Mouse (Mus musculus): ENCODE measurements around the gene Cped1. TPM values are rescaled to one million over a fixed set of nuclear protein-coding genes. Genes with fewer than 3 reads are reported as not detected.

The Cped1 gene
- total and polyA plus RNA-seq, 3 experiments = not detected

DNA sequence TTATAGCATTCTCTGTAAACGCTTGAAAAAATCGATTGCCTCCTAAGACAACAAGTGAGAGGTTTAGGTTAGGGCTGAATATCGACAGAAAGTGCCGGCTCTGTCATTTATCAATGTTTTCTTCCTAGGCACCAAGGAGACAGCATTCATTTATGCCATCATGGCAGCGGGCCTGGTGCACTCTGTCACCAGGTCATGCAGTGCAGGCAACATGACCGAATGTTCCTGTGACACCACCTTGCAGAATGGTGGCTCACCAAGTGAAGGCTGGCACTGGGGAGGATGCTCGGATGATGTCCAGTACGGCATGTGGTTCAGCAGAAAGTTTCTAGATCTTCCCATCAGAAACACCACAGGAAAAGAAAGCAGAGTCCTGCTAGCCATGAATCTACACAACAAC lies 305.1 kb downstream of the Cped1 start:
- Histone ChIP-seq H3K36me3 (ENCODE audit: control insufficient read depth in 1 of 2, insufficient read depth in 2 of 2, low read length in 2 of 2) (no peaks in the 10 kb centered on the region), H3K27me3 (ENCODE audit: control insufficient read depth in 1 of 2, insufficient read depth in 2 of 2, low read length in 2 of 2) (peaks cover 2% of the 10 kb centered on the region in 2 experiments; a peak in 2 of 4 replicates), H3K9ac (ENCODE audit: control insufficient read depth, low read depth, low read length, poor library complexity, severe bottlenecking) (no peak overlapping the region), H3K9me3 (replicated peaks; ENCODE audit: insufficient read depth, low read length) (no peaks in the 10 kb centered on the region), H3K4me3 (ENCODE audit: control insufficient read depth in 1 of 2, insufficient read depth in 1 of 2, low read depth in 2 of 2, low read length in 2 of 2) (no peak overlapping the region), H3K79me2 (ENCODE audit: control insufficient read depth, insufficient read depth, low read length, poor library complexity) (no peaks in the 10 kb centered on the region), H3K27ac (ENCODE audit: control insufficient read depth, low read depth, low read length) (no peak overlapping the region), H3K4me1 (ENCODE audit: control insufficient read depth in 1 of 2, insufficient read depth in 2 of 2, low read length in 2 of 2) (no peaks in the 10 kb centered on the region)
- no peak for DNase-seq (ENCODE audit: low read depth, low spot score)
- TF ChIP-seq KAT2A (conservative IDR thresholded peaks at IDR 0.05; ENCODE audit: low read depth, low read length) (no peak), ZNF384 (IDR thresholded peaks at IDR 0.05; ENCODE audit: low read depth, low read length) (no peak), USF1 (IDR thresholded peaks at IDR 0.05; ENCODE audit: low read depth, low read length) (no peak), UBTF (IDR thresholded peaks at IDR 0.05; ENCODE audit: borderline replicate concordance, insufficient read depth, low read depth, low read length) (no peak), MAX (IDR thresholded peaks at IDR 0.05; ENCODE audit: low read length) (no peak), CTCF (IDR thresholded peaks at IDR 0.05 in 2 of 3, conservative IDR thresholded peaks at IDR 0.05 in 1 of 3; ENCODE audit: control insufficient read depth in 1 of 3, insufficient read depth in 1 of 3, low read depth in 2 of 3, low read length in 3 of 3, poor library complexity in 1 of 3, severe bottlenecking in 1 of 3) (no peak), MYC (IDR thresholded peaks at IDR 0.05; ENCODE audit: low read depth, low read length) (no peak), TCF12 (IDR thresholded peaks at IDR 0.05; ENCODE audit: low read depth, low read length) (no peak), MEF2A (IDR thresholded peaks at IDR 0.05; ENCODE audit: extremely low read depth, insufficient replicate concordance, low read depth, low read length, poor library complexity, severe bottlenecking) (no peak), MXI1 (IDR thresholded peaks at IDR 0.05; ENCODE audit: low read depth, low read length) (no peak), GATA1 (IDR thresholded peaks at IDR 0.05; ENCODE audit: low read depth, low read length) (no peak), NRF1 (IDR thresholded peaks at IDR 0.05; ENCODE audit: insufficient read depth, low read depth, low read length, poor library complexity, severe bottlenecking) (no peak), SIN3A (IDR thresholded peaks at IDR 0.05; ENCODE audit: low read length) (no peak), ETS1 (IDR thresholded peaks at IDR 0.05; ENCODE audit: low read depth, low read length) (no peak), TBP (IDR thresholded peaks at IDR 0.05; ENCODE audit: low read depth, low read length) (no peak), MYB (IDR thresholded peaks at IDR 0.05; ENCODE audit: low read depth, low read length) (no peak)

DNA sequence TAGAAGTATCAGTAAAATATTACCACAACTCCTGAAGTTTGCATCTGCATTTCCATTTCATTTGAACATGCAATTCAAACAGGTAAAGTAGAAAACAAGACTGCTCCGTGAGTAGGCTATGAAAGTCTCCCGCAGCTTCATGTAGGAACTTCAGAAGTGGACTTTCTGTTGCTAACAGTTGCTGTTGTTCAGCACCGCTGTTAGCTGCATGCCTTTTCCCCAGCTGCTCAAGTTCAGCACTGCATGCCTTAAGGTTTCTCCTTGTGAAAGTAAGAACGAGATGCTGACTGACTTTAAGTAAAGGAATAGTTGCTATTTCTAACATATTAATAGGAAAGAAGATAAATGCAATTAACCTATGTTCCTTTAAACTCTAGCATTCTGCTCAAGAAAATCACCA lies 306.3 kb downstream of the Cped1 start:
- Histone ChIP-seq H3K27ac (ENCODE audit: control insufficient read depth, low read depth, low read length) (no peak overlapping the region), H3K9me3 (replicated peaks; ENCODE audit: insufficient read depth, low read length) (no peaks in the 10 kb centered on the region), H3K9ac (ENCODE audit: control insufficient read depth, low read depth, low read length, poor library complexity, severe bottlenecking) (no peak overlapping the region), H3K4me1 (ENCODE audit: control insufficient read depth in 1 of 2, insufficient read depth in 2 of 2, low read length in 2 of 2) (no peaks in the 10 kb centered on the region), H3K27me3 (ENCODE audit: control insufficient read depth in 1 of 2, insufficient read depth in 2 of 2, low read length in 2 of 2) (peaks cover 2% of the 10 kb centered on the region in 2 experiments; a peak in 2 of 4 replicates), H3K4me3 (ENCODE audit: control insufficient read depth in 1 of 2, insufficient read depth in 1 of 2, low read depth in 2 of 2, low read length in 2 of 2) (no peak overlapping the region), H3K79me2 (ENCODE audit: control insufficient read depth, insufficient read depth, low read length, poor library complexity) (no peaks in the 10 kb centered on the region), H3K36me3 (ENCODE audit: control insufficient read depth in 1 of 2, insufficient read depth in 2 of 2, low read length in 2 of 2) (no peaks in the 10 kb centered on the region)
- peak; percentile 11 for DNase-seq (ENCODE audit: low read depth, low spot score)
- TF ChIP-seq TBP (IDR thresholded peaks at IDR 0.05; ENCODE audit: low read depth, low read length) = no peak
- TF ChIP-seq CTCF (IDR thresholded peaks at IDR 0.05 in 2 of 3, conservative IDR thresholded peaks at IDR 0.05 in 1 of 3; ENCODE audit: control insufficient read depth in 1 of 3, insufficient read depth in 1 of 3, low read depth in 2 of 3, low read length in 3 of 3, poor library complexity in 1 of 3, severe bottlenecking in 1 of 3) = no peak
- no peak for TF ChIP-seq MEF2A (IDR thresholded peaks at IDR 0.05; ENCODE audit: extremely low read depth, insufficient replicate concordance, low read depth, low read length, poor library complexity, severe bottlenecking)
- TF ChIP-seq CHD1 (IDR thresholded peaks at IDR 0.05; ENCODE audit: low read depth, low read length) = no peak
- TF ChIP-seq HCFC1 (IDR thresholded peaks at IDR 0.05; ENCODE audit: low read depth, low read length) = no peak
- no peak for TF ChIP-seq JUND (IDR thresholded peaks at IDR 0.05; ENCODE audit: low read depth, low read length)
- TF ChIP-seq USF1 (IDR thresholded peaks at IDR 0.05; ENCODE audit: low read depth, low read length) = no peak
- no peak for TF ChIP-seq NELFE (IDR thresholded peaks at IDR 0.05; ENCODE audit: low read depth, low read length)
- TF ChIP-seq RAD21 (IDR thresholded peaks at IDR 0.05; ENCODE audit: low read depth, low read length) = no peak
- TF ChIP-seq RCOR1 (IDR thresholded peaks at IDR 0.05; ENCODE audit: low read depth, low read length) = no peak
- no peak for TF ChIP-seq MAX (IDR thresholded peaks at IDR 0.05; ENCODE audit: low read length)
- no peak for TF ChIP-seq ZC3H11A (IDR thresholded peaks at IDR 0.05; ENCODE audit: low read depth, low read length)
- no peak for TF ChIP-seq MAZ (IDR thresholded peaks at IDR 0.05; ENCODE audit: low read depth, low read length)
- no peak for TF ChIP-seq SMC3 (IDR thresholded peaks at IDR 0.05; ENCODE audit: low read depth, low read length)
- TF ChIP-seq POLR2AphosphoS2 (IDR thresholded peaks at IDR 0.05; ENCODE audit: low read length) = no peak
- no peak for TF ChIP-seq BHLHE40 (IDR thresholded peaks at IDR 0.05; ENCODE audit: borderline replicate concordance, low read depth, low read length)
- no peak for TF ChIP-seq POLR2AphosphoS5 (IDR thresholded peaks at IDR 0.05; ENCODE audit: borderline replicate concordance, low read depth, low read length)
- no peak for TF ChIP-seq GATA1 (IDR thresholded peaks at IDR 0.05; ENCODE audit: low read depth, low read length)
- no peak for TF ChIP-seq MXI1 (IDR thresholded peaks at IDR 0.05; ENCODE audit: low read depth, low read length)
